Mouse (Mus musculus): ENCODE results near the gene Hat1. TPM values are rescaled to one million over a fixed set of nuclear protein-coding genes. Genes with fewer than 3 reads are reported as not detected.
"Not testable (repeated sequence)": the region's sequence is repeated elsewhere in the genome, so short reads cannot be mapped to it uniquely, and the experiment has no call there.

Hat1 gene
- polyA plus RNA-seq, 1 experiment from 2014 or later = 108 TPM

DNA sequence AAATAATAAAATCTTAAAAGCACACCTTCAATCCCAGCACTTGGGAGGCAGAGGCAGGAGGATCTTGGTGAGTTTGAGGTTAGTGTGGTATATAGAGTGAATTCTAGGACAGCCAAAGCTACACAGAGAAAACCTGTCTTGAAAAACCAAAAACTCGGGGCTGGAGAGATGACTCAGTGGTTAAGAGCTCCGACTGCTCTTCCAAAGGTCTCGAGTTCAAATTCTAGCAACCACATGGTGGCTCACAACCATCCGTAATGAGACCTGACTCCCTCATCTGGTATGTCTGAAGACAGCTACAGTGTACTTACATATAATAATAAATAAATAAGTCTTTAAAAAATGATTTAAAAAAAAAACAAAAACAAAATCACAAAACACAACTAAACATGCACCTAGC lies 16.5 kb upstream of the Hat1 start:
- WGBS = 88% methylated on average over 4 of the region's 4 CpGs
- not testable (repeated sequence) for H3K27me3 ChIP-seq (ENCODE audit: control insufficient read depth, insufficient read depth, low read length); H3K36me3 ChIP-seq (ENCODE audit: control insufficient read depth, insufficient read depth, low read length); H3K9me3 ChIP-seq (replicated peaks; ENCODE audit: control insufficient read depth, low read length); H3K4me3 ChIP-seq (replicated peaks; ENCODE audit: low read length); ATAC-seq (ENCODE audit: insufficient read depth, low FRiP score); H3K9ac ChIP-seq (ENCODE audit: low read length); H3K4me2 ChIP-seq (ENCODE audit: low read depth, low read length); H3K27ac ChIP-seq (ENCODE audit: low read length); H3K4me1 ChIP-seq (ENCODE audit: control insufficient read depth, insufficient read depth, low read length)

DNA sequence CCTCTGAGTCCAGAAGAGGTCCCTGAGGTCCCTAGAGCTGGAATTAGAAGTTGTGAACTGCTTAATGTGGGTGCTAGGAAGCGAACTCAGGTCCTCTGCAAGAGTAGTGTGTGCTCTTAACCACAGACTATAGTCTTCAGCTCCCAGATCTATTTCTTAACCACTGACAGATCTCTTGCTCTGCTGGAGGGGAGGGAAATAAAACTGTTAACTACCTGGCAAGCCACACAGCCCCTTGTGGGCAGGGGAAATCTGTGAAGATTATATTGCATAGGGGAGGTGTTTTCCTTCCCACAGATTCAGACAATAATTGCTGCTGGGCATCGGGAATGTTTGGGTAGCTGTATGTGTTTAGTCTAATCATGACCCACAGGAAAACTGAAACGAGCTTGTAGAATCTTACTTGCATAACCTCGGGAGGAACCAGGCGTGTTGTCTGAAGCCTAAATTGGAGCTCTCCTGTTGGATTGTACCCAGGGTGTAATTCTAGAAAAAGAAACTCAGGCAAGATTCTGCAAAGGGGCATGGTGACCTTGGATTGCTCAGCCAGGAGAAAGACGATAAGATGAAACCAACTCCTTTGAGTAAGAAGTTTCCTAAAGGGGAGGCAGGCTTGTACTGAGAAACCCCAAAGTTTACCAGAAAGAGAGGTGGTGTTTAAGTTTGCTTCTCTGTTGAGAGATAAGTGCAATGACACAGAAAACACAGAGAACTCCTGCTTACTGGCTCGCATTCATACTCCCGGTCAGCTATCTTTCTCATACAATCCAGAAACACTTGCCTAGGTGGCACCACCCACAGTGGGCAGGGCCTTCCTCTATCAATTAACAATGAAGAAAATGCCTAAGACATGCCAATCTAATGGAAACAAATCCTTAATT lies 14.2 kb upstream of the Hat1 start:
- ATAC-seq (ENCODE audit: insufficient read depth, low FRiP score) = no peak
- no peak overlapping the region for H3K4me2 ChIP-seq (ENCODE audit: low read depth, low read length)
- no peaks in the 10 kb centered on the region for H3K9me3 ChIP-seq (replicated peaks; ENCODE audit: control insufficient read depth, low read length)
- WGBS = 57% methylated on average over 8 of the region's 8 CpGs
- H3K27ac ChIP-seq (ENCODE audit: low read length) = no peak overlapping the region
- H3K27me3 ChIP-seq (ENCODE audit: control insufficient read depth, insufficient read depth, low read length) = no peaks in the 10 kb centered on the region
- H3K9ac ChIP-seq (ENCODE audit: low read length) = no peak overlapping the region
- H3K4me1 ChIP-seq (ENCODE audit: control insufficient read depth, insufficient read depth, low read length) = no peaks in the 10 kb centered on the region
- no peak overlapping the region for H3K4me3 ChIP-seq (replicated peaks; ENCODE audit: low read length)
- no peaks in the 10 kb centered on the region for H3K36me3 ChIP-seq (ENCODE audit: control insufficient read depth, insufficient read depth, low read length)

DNA sequence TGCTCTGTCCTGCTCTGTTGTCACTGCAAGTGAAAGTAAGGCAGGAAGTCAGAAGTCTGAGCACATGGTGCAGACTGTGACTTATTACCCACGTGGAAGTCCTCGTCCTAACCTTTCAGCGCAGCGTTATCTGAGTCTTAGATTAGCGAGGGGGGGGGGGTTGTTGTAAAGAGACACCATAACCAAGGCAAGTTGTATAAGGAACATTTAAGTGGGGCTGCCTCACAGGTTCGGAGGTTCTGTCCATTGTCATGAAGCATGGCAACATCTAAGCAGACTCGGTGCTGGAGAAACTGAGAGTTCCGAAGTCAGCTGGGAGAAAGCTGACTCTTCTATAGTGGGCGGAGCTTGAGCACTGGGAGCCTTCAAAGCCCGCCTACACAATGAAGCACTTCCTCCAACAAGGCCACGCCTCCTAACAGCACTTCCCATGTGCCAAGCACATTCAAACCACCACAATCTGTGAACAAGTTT lies 12.3 kb upstream of the Hat1 start:
- Histone ChIP-seq H3K9ac (ENCODE audit: low read length) (no peak overlapping the region), H3K36me3 (ENCODE audit: control insufficient read depth, insufficient read depth, low read length) (no peaks in the 10 kb centered on the region), H3K4me1 (ENCODE audit: control insufficient read depth, insufficient read depth, low read length) (no peaks in the 10 kb centered on the region), H3K27me3 (ENCODE audit: control insufficient read depth, insufficient read depth, low read length) (no peaks in the 10 kb centered on the region), H3K4me3 (replicated peaks; ENCODE audit: low read length) (0 out of 2 replicates have a peak overlapping the region, but pooled peaks have one; percentile 17), H3K27ac (ENCODE audit: low read length) (no peak overlapping the region), H3K4me2 (ENCODE audit: low read depth, low read length) (peak overlapping the region; percentile 36), H3K9me3 (replicated peaks; ENCODE audit: control insufficient read depth, low read length) (no peaks in the 10 kb centered on the region)
- ATAC-seq (ENCODE audit: insufficient read depth, low FRiP score) = no peak
- WGBS = 36% methylated on average over 11 of the region's 11 CpGs

DNA sequence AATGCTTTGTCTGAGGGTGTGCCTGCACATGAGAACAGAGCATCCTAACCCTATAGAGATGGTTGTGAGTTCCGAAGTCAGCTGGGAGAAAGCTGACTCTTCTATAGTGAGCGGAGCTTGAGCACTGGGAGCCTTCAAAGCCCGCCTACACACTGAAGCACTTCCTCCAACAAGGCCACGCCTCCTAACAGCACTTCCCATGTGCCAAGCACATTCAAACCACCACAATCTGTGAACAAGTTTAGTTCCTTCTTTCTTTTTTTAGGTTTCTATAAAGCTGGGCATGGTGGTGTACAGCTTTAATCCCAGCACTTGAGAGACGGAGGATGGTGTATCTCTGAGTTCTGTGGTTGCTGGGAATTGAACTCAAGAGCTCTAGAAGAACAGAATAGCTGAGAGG lies 11.3 kb upstream of the Hat1 start:
- no peak for ATAC-seq (ENCODE audit: insufficient read depth, low FRiP score)
- Histone ChIP-seq H3K9ac (ENCODE audit: low read length) (no peak overlapping the region), H3K4me3 (replicated peaks; ENCODE audit: low read length) (no peak overlapping the region), H3K36me3 (ENCODE audit: control insufficient read depth, insufficient read depth, low read length) (no peaks in the 10 kb centered on the region), H3K4me2 (ENCODE audit: low read depth, low read length) (no peak overlapping the region), H3K27ac (ENCODE audit: low read length) (no peak overlapping the region), H3K4me1 (ENCODE audit: control insufficient read depth, insufficient read depth, low read length) (no peaks in the 10 kb centered on the region), H3K27me3 (ENCODE audit: control insufficient read depth, insufficient read depth, low read length) (no peaks in the 10 kb centered on the region), H3K9me3 (replicated peaks; ENCODE audit: control insufficient read depth, low read length) (no peaks in the 10 kb centered on the region)
- WGBS = 86% methylated on average over 5 of the region's 5 CpGs

DNA sequence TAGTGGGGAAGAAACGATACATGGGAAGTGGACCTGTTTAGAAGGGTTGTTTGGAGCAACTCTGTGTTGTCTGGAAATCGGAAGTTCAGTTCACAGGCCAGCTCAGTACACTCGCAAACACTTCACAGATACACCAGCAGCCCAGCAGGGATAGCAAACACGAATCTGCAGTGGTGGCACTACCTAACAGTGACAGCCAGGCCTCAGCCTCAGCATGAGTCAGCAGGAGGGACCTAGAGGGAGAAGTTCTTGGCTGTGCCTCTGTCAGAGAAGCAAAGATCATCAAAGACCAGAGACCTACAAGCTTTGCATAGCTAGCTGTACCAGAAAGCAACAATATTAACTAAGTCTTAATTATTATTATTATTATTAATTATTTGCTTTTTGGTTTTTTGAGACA lies 6.8 kb upstream of the Hat1 start:
- H3K4me3 ChIP-seq (replicated peaks; ENCODE audit: low read length) = no peak overlapping the region
- H3K4me2 ChIP-seq (ENCODE audit: low read depth, low read length) = no peak overlapping the region
- 68% methylated on average over 4 of the region's 4 CpGs for WGBS
- no peak overlapping the region for H3K9ac ChIP-seq (ENCODE audit: low read length)
- H3K4me1 ChIP-seq (ENCODE audit: control insufficient read depth, insufficient read depth, low read length) = no peaks in the 10 kb centered on the region
- H3K36me3 ChIP-seq (ENCODE audit: control insufficient read depth, insufficient read depth, low read length) = no peaks in the 10 kb centered on the region
- no peaks in the 10 kb centered on the region for H3K9me3 ChIP-seq (replicated peaks; ENCODE audit: control insufficient read depth, low read length)
- no peaks in the 10 kb centered on the region for H3K27me3 ChIP-seq (ENCODE audit: control insufficient read depth, insufficient read depth, low read length)
- ATAC-seq (ENCODE audit: insufficient read depth, low FRiP score) = no peak
- no peak overlapping the region for H3K27ac ChIP-seq (ENCODE audit: low read length)

DNA sequence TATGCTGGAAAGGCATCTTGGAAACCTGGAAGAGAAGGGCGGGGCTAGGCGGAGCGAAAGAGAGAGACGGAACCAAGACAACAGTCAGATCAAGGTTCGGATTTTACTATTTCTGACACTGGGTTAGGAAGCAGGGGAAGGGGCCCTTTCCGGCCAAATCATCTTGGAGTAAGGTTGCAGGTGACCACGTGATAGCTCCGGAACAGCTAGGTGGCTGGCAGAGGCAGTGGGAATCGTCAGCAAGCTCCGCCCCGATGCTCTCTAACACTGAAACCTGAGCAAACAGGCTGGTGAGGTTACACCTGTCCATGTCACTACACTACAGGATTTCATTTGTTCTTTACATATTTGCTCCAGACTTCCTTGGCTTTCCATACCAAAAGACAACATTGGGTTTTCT lies 4.9 kb upstream of the Hat1 start:
- Histone ChIP-seq H3K9me3 (replicated peaks; ENCODE audit: control insufficient read depth, low read length) (no peaks in the 10 kb centered on the region), H3K4me3 (replicated peaks; ENCODE audit: low read length) (peak overlapping the region; percentile 22), H3K27ac (ENCODE audit: low read length) (no peak overlapping the region), H3K36me3 (ENCODE audit: control insufficient read depth, insufficient read depth, low read length) (no peaks in the 10 kb centered on the region), H3K9ac (ENCODE audit: low read length) (peak overlapping the region; percentile 29; the same call in 1 of the 2 replicates), H3K27me3 (ENCODE audit: control insufficient read depth, insufficient read depth, low read length) (no peaks in the 10 kb centered on the region), H3K4me1 (ENCODE audit: control insufficient read depth, insufficient read depth, low read length) (no peaks in the 10 kb centered on the region), H3K4me2 (ENCODE audit: low read depth, low read length) (peak overlapping the region; percentile 32)
- WGBS = 30% methylated on average over 11 of the region's 11 CpGs
- no peak for ATAC-seq (ENCODE audit: insufficient read depth, low FRiP score)

DNA sequence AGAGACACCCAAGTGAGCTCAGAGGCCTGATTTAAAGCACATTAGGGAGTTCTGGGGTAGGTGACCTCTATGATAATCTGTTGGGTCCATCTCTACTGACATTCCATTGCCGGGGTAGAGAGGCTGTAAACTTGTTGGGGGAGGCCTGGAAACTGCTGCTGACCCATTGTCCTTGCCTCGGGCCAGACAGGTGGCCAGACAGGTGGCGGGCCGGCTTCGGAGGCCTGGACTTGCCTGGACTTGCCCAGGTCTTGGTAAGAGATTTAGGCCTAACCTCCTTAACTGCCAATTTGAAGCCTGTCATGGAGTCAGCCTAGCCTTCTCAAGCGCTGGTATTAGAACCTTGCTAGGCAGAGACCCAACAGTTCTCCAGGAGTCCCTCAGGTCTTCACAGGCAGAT lies 992 bp upstream of the Hat1 start:
- Histone ChIP-seq H3K9ac (ENCODE audit: low read length) (no peak overlapping the region), H3K4me1 (ENCODE audit: control insufficient read depth, insufficient read depth, low read length) (peaks cover 4% of the 10 kb centered on the region; the same call in 1 of the 2 replicates), H3K36me3 (ENCODE audit: control insufficient read depth, insufficient read depth, low read length) (peaks cover 4% of the 10 kb centered on the region; the same call in 1 of the 2 replicates), H3K9me3 (replicated peaks; ENCODE audit: control insufficient read depth, low read length) (no peaks in the 10 kb centered on the region), H3K27ac (ENCODE audit: low read length) (no peak overlapping the region), H3K4me2 (ENCODE audit: low read depth, low read length) (no peak overlapping the region), H3K4me3 (replicated peaks; ENCODE audit: low read length) (no peak overlapping the region), H3K27me3 (ENCODE audit: control insufficient read depth, insufficient read depth, low read length) (no peaks in the 10 kb centered on the region)
- no peak for ATAC-seq (ENCODE audit: insufficient read depth, low FRiP score)
- WGBS = 87% methylated on average over 6 of the region's 6 CpGs

DNA sequence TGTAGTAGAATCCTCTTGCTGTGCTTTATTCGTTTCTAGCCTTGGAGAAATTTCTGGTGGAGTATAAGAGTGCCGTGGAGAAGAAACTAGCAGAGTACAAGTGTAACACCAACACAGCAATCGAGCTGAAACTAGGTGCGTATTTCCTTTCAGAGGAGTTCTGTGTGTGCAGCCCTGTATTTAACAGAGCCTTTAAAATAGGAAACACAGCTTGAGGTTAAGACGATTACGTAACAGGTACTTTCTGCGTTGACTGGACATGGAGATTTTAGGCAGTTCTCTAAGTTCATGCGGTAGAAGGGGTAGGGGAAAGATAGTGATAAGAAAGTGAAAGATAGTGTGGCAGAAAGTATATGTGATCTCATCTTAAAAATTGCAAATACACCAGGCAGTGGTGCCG lies 1.1 kb downstream of the Hat1 start:
- Histone ChIP-seq H3K4me3 (replicated peaks; ENCODE audit: low read length) (peak overlapping the region; percentile 94), H3K4me2 (ENCODE audit: low read depth, low read length) (peak overlapping the region; percentile 82), H3K27ac (ENCODE audit: low read length) (no peak overlapping the region; the same call in 1 of the 2 replicates), H3K36me3 (ENCODE audit: control insufficient read depth, insufficient read depth, low read length) (peaks cover 5% of the 10 kb centered on the region; the same call in 1 of the 2 replicates), H3K4me1 (ENCODE audit: control insufficient read depth, insufficient read depth, low read length) (peaks cover 4% of the 10 kb centered on the region; the same call in 1 of the 2 replicates), H3K9ac (ENCODE audit: low read length) (peak overlapping the region; percentile 88), H3K27me3 (ENCODE audit: control insufficient read depth, insufficient read depth, low read length) (no peaks in the 10 kb centered on the region), H3K9me3 (replicated peaks; ENCODE audit: control insufficient read depth, low read length) (no peaks in the 10 kb centered on the region)
- no peak for ATAC-seq (ENCODE audit: insufficient read depth, low FRiP score)
- WGBS = 54% methylated on average over 9 of the region's 9 CpGs

DNA sequence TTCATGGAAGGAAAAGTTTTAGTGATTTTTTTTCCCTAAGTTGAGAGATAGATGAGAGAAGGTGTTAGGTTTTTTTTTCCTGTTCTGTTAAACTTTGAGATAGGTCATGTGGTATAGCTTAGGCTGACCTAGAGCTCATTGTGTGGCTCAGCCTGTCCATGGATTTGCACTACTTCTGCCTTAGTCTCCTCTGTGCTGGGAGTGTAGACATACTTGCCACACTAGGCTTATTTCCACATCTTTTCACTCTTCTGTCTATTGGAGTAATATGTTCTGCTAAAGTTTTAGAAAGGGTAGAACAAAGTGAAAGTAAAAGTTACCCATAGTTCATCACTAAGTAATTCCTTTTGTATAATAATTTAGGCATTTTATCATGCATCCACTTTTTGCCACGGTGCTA lies 16.9 kb downstream of the Hat1 start:
- no peaks in the 10 kb centered on the region for H3K9me3 ChIP-seq (replicated peaks; ENCODE audit: control insufficient read depth, low read length)
- no peak overlapping the region for H3K4me3 ChIP-seq (replicated peaks; ENCODE audit: low read length)
- H3K9ac ChIP-seq (ENCODE audit: low read length) = no peak overlapping the region
- peaks cover 4% of the 10 kb centered on the region; the same call in 1 of the 2 replicates for H3K36me3 ChIP-seq (ENCODE audit: control insufficient read depth, insufficient read depth, low read length)
- no peaks in the 10 kb centered on the region for H3K27me3 ChIP-seq (ENCODE audit: control insufficient read depth, insufficient read depth, low read length)
- no peak for ATAC-seq (ENCODE audit: insufficient read depth, low FRiP score)
- H3K4me1 ChIP-seq (ENCODE audit: control insufficient read depth, insufficient read depth, low read length) = no peaks in the 10 kb centered on the region
- H3K27ac ChIP-seq (ENCODE audit: low read length) = no peak overlapping the region
- no peak overlapping the region for H3K4me2 ChIP-seq (ENCODE audit: low read depth, low read length)
- WGBS = 83% methylated on average over 1 of the region's 1 CpGs

Data from stomach, embryonic 16.5 days (tissue).